Mouse (Mus musculus) lung, postnatal 36 days (tissue): Measurements from ENCODE around the gene Cdh23.

Source experiments
- DNase-seq: peaks from one replicate; pipeline ENCODE4 v3.0.0; 2022; ENCODE audit warnings: mixed read lengths

Gene Cdh23

DNA sequence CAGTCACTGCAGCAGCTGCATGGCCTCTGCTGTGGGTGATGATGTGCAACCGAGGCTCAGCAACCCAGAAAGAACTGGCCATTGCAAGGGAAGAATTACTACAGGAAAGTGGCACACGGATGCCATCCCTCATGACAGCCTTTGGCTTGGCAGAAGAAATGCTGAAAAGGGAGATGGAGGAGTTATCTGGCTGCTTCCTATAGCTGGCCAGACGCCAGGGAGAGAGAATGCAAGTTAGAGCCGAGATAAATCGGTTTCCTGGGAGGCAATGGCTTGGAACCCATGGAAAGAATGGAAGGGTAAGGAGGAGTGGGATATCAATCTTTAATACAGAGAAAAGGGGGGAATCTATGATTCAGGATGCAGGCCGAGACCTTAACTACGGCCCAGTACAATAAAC, 301.4 kb downstream of the Cdh23 start:
- no peak for DNase-seq

DNA sequence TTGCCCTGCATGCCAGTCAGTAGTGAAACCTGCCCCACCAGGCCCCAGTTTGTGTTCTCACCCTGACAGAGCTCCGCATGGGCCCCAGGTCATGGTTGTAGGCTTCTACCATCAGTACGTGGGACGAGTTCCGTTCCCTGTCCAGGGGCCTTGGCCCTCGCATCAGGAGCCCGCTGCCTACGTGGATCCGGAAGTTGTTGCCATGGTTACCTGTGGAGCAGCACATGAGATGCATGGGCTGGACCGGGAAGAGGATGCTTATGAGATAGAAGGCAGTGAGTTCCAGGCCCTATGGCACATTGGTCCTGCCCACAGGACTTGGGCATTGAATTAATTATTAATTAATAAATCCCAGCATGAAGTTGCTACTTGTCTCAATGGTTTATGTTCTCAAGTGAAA, 304.6 kb downstream of the Cdh23 start:
- DNase-seq = no peak

DNA sequence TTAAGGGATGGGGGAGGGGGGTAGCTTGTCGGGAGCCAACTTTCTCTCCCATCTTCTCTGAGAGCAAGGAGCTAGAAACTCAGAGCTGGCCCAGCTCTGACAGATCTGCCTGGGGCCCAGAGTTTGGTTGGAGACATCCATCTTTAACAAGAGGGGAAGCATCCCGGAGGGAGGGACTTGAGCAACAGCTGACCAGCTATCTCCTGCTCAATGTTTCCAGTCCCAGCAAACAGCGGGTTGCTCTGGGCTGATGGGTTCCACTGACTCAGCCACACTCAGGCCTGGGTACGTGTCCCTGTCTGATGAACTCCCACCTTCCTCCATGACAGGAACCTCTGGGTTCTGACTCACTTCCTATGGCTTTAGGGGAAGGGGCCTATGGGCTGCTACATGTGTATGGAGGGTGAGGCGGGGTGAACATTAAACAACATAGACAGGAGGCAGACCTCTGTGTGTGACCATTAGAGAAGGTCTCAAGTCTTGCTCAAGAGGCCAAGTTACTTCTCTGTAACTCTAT, 305.3 kb downstream of the Cdh23 start:
- no peak for DNase-seq

DNA sequence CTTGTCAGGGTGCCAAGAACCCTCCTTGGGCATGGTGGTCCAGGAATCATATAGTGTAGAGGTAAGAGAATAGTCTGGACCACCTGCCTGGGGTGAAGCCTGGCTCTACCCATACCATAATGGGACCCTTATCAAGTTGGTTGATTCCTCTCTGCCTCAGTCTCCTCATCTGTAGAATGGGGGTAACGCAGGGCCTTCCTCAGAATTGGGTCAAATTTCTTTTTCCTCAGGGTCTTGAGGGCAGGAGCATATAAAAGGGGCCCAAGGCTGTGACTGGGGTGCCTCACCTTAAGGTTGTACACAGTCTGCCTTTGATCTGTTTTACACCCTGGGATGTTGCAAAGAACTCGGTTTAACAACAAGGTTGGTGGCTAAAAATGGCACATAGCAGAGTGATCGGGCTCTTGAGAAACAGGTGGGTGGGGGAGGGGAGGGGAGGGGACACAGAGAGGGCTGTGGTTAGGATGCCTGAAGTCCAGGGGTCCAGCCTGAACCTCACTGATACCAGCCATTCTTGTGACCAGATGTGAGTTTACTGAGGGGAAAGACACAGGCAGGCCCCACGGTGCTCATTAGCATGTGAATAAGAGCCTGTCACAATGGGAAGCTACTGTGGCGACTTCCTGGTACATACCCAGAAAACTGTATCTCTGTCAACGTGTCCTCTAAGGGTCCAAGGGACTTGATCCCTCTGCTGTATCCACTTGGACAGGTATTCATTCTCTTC, 305.9 kb downstream of the Cdh23 start:
- DNase-seq = no peak

DNA sequence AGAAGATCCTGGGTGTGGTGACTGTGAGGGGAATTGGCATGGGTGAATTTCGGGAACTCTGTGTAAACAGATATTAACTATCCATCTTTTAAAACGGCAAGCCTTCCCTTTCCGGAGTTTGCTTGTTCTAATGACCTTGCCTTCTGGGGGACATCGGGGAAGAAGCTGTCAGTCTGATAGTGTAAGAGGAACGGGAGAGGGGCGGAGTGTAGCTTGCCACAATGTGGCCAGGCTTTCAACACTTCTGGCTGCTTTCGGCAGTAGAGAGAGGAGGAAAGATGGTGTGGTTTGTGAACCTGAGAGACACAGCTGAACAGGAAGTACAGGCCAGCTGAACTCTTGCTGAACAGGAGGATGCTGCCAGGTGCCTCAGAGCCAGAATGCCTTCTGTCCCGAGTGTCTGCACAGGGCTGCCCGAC, 306.8 kb downstream of the Cdh23 start:
- peak; percentile 62 for DNase-seq

DNA sequence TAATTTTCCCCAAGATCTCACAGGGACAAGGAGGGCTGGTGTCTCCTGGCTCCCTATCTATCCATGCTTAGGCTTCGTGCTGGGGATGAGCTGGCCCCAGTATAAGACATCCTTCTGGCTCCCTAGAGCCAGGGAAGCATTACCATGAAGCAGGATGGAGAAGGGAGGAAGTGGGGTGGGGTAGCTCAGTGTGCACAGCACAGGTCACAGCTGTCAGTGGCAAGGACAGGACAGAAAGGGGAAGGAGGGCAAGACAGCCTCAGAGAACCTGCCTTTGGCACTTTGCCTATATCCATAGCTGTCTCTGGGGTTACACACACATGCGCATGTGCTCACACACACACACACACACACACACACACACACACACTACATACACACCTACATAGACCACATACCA, 308.0 kb downstream of the Cdh23 start:
- no peak for DNase-seq

DNA sequence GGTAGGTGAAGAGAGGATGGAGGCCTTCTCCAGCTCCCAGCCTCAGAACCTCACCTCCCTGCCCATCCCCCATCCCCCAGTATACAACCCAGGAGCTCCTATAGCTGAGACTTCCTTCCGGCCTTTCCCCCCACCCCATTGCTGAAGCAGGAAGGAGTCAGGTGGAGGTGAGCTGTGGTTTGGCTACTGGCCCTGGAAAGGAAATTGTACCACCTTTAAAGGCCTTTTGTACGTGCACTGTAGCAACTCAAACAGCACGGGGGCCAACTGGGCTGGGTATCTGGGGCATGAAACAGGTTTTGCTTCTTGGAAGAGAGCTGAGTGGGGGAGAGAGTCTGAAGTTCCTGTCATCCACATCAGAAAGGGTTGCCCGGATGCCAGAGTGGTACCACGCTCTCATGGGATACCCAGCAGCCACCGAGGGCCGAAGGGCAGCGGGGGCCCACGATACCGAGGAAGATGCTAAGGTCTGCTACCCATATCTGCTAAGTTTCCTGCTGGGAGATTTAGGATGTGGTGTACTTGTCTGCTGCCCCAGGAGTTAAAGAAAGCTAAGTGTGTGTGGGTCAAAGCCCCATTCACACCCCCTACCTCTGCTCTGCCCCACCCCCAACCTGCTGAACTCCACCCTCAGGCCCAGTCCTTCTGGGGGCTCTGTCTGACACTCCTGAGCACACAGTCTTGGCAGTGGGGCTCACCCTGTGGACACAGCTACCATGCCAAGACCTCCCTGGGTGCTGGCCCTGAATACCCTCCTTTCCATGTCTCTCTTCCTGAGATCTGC, 315.0 kb downstream of the Cdh23 start:
- DNase-seq = no peak

DNA sequence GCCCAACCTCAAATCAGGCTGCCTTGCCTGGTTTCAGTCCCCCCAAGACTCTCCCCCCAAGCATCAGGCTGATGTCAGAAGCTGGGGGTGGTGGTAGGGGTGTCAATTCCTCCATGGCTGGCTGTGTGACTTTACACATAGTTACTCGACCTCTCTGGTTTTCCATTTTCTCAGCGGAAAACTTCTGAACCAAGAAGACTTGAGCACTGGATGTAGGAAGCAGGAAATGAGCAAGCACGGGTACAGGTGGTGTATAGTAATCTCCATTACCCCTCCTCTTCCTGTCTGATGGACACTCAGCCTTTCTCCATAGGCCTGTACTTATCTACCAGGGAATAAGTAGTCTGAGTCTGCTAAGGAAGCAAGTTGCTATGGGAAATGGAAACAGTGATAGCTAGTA, 316.1 kb downstream of the Cdh23 start:
- no peak for DNase-seq

DNA sequence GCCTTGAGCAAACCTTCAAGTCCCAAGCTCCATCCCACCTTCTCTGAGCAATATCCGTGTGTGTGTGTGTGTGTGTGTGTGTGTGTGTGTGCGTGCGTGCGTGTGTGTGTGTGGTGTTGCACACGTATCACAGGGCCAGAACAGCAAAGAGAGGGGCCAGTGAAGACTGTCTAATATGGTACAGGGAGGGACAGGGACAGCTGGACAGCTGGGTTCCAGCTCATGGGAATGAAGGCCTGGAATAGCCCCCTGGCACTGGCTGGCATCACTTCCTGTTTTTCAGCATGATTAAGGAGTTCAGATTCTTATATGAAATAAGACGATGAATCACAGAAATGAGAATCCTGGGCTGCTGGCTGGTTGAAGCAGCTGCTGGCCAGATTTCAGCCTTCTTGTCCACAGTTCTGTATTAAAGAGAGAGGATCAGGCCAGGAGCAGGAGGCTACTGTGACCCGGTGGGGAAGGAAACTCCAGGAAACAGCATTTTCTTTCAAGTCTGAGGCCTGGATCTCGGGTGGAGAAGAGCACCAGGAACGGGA, 316.8 kb downstream of the Cdh23 start:
- no peak for DNase-seq

DNA sequence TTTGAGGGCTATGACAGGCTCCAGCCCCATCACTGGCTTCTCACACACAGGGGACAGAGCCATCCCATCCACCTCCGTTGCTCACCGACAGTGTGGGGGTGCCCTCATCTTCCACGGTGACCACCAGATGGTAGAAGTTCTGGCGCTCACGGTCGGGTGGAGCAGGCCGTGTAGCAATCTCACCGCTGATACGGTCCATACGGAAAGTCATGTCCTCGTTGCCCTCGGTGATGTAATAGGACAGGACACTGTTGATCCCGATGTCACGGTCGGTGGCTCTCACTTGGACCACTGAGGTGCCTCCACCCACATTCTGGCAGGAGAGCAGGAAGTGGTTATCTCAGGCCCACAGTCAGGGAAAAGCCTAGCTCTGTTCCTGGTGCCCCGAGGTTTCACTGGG, 319.6 kb downstream of the Cdh23 start:
- DNase-seq = no peak

DNA sequence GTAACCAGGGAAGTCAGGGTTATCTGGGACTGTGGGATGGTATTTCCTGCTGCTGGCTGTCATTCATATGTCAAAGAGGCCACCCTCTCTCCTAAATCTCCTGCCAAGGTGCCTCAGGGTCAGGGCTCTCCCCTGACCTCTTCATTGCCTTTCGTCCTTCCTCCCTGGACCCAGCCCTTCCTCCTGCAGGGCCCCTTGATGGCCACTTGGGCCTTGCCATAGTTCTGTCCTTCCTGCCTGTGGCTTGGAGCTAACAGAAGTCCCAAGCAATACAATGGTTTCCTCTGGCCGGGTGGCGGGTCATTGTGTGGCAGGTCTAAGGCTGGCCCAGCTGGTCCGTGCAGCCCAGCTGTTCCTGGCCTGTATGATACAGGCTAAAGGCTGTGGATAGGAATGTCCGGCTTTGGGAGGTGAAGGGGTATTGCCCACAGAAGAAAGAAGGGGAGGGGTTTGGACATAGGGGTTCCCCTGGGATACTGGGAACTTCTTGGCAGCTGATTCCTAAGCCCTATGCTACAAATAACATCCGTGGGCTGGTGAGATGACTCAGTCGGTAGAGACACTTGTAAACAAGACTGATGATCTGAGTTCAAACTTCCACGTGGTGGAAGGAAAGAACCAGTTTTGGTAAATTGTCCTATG, 322.2 kb downstream of the Cdh23 start:
- peak; percentile 78 for DNase-seq

DNA sequence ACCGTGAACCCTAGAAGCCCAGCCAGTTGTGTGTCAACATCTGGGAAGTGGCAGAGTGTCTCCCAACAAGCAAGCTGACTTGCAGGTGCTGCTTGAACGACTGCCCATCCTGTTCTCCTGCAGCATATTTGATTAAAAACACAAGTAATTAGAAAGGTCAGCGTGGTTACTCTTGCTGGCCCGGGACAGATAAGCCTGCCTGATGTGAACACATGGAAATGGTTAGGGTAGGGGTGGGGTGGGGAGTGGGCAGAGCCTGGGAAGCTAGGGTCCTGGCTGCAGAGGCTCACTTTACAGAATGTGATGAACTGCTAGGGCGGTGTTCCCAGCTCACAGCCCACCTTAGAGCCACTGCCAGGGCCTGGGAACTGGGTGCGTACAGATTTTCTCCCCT, 322.8 kb downstream of the Cdh23 start:
- DNase-seq = no peak

DNA sequence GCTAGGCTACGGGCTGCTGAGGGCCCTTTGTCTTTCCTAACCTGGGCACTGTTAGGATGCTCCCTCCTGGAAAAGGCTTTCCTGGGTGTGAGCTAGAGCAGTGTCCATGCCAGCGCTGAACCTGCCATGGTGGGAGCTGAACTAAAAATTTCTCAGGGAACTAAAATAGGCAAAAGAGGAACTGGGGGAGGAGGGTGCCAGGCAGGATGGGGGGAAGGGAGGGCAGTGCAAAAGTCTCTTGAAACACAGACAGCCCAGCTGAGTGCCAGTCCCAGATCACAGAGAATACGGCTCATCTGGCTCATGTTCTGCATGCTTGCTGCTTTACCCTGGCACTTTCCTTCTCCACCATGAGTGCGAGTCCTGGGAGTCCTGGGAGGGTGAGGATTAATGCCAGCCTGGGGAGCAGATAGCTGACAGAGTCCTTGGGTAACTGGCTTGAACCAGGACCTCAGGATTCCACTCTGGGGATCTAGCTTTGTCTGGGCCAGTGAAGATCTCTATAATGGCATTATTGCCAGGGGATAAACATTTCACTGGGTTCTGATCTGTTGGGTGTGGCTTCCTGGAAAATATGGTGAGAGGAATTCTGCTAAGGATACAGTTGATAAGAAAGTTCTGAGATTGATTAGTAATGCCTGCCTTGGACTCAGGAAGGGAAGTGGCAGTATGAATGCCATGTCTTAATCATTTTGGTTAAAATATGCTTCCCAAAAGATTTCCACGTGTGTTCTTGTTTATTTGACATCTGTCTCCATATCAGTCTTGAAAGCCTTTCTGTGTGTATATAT, 324.5 kb downstream of the Cdh23 start:
- peak; percentile 64 for DNase-seq

DNA sequence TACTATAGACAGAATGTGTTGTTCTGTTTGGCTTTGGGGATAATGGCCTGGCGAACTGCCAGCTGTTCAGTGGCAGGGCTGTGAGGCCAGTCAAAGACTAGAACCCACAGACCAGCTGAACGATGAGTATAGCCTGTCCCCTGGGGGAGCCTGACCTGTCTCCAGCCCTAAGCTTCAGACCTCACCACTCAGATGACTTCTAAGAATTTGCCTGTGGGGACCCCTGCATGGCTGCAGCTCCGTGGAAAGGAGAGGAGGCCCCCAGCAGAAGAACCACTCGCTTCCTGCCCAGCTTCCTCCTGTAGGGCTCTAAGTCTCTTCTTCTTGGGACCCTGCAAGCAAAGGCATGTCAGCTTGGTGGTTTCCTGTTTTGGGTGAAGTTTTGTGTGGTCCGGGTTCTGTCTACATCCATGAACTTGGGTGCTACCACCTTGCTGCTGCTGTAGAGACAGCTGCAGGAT, 325.7 kb downstream of the Cdh23 start:
- DNase-seq = no peak

DNA sequence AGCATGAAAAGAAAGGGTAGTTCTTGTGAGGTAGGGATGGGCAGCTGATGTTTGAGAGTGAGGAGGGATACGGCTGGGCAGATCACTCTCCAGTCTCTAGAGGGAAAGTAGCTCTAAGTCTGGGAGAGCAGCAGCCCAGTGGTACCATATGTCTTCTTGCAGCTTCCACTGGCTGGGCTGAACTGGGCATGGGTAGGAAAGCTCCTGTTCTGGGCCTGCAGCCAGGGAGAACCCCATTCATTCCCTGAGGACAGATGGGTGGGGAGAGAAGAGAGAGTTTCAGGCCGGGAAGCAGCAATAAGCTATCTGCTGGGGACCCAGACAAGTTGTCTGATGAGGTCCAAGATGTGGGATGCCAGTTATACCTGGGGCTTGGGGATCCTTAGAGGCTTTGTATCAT, 326.2 kb downstream of the Cdh23 start:
- no peak for DNase-seq

DNA sequence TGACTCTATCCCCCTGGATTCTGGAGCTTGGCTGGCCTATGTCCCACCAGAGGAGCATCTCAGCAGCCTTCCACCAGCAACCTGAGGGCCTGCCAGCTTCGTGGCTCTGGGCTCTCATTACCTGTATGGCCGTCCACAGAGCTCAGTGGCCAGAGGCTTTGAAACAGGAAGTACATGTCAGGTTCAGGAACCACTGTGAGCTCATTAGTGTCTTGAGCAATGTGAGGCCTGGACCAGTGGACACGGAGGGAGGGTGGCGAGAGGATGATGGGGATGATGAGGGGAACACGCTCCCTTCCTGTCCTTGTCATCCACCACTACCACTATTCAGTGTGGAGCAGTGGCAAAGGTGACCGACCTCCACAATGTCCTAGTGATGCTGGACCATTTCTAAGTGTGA, 326.9 kb downstream of the Cdh23 start:
- no peak for DNase-seq

DNA sequence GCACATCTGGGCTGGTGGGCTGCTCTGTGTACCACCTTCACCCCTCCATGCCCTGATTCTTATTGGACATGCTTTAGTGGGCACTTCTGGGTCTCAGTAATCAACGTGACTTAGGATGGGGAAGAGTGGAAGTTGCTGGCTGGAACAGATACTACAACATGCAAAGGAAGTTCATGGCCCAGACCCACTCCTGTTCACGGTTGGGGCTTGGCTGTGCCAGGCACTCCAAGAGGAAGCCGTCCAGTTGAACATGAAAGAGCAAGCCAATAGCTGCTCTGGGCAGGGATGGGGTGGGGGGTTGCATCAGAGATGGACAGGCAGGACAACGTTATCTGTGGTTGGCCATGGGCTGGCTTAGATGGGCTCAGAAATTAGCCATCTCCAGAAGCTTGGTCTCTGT, 328.4 kb downstream of the Cdh23 start:
- no peak for DNase-seq

DNA sequence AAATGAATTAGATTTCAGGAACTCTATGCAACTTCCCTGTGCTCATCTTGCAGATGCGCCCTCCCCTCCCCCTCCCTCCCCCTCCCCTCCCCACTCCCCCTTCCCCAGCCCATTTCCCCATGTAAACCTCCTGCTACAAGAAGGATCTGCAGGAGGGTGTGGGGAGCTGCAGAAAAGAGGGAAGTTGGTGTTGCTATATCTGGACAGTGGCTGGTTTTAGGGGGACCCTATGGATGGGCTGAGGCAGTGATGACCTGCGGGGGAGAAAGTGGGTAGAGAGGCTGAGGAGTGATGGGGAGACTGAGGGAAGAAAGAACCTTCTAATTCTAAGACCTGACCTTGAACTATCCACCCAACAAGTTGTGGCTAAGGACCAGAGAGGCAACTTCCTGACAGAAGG, 329.1 kb downstream of the Cdh23 start:
- DNase-seq = no peak

DNA sequence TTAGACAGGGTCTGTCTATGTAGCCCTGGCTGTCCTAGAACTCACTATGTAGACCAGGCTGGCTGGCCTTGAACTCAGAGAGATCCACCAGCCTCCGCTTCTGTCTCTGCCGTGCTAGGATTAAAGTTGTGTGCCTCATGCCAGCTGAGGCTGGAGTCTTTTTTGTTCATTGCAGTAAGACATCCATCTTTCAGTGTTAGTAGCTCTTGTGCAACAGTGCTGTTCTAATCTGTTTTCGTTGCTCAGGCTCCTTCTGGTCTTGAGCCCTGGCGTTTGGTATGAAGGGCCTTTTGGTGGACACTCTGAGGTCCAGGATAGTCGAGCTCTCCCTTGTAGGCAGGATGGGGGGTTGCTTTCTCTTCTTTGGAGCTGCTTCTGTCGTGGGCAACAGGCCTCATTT, 332.9 kb downstream of the Cdh23 start:
- DNase-seq = no peak

DNA sequence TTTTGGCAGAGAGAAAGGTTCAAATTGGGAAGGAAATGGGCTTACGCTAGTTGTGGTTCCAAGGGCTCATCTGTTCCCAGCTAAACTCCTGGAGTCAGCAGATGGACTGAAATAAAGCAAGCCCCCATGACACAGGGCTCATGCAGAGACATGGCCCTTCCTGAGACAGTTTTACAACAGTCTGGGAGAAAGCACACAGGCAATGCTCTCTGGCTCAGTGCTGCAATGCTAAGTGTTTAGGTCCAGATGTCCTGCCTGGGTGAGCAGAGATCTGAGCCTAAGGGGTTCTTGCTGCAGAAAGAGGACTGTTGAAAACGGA, 334.0 kb downstream of the Cdh23 start:
- no peak for DNase-seq

DNA sequence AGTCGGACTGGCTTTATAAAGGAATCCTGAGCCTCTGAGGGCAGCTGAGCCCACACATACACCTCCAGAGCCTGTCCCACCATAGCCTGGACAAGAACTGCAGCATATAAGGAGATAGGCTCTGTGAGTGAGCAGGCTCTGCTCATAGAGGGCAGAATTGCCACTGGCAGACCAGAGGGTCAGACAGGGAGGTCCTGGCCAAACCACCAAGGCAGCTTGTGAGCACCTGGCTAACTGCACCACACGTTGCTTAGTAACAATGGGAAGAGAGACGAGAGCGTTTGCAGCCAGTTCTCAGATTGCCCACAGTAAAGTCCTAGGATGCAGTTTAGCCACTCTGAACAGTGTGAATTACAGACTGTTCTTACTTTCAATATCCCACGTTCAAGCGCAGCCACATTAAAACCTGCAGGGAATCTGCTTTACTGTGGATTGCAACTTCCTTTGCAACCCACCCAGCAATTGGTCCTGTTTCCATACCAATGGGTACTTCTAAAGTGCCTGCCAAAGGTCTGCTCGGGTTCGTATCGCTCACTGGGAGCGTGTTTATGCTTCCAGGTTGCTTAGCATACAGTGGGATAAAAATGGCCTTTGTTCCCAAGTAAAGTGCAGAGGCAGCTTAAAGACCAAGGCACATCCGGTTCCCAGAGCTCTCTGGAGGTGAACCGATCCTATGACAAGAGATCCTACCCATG, 334.5 kb downstream of the Cdh23 start:
- DNase-seq = no peak

DNA sequence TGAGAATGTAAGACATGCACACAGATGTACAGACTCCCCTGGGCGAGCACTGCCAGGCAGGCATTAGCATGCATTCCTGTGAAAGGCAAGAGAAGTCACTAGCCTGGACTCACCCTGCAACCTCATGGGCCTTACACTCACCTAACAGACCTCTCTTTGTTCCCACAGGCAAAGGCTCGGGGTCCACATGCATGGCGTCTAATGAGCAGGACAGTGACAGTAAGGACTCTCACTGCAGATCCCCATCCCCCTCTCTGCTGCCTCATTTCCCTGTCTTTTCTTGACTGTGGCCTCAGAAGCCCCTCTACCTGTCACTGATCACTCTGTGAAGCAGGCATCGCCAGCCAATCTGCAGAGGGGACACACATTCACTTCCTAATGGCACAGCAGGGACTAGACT, 337.5 kb downstream of the Cdh23 start:
- no peak for DNase-seq
